Mouse (Mus musculus) liver, embryonic 13.5 days (tissue): ENCODE results near the gene Ppp1r37. TPM values are rescaled to one million over a fixed set of nuclear protein-coding genes. Genes with fewer than 3 reads are reported as not detected.
"Not testable (repeated sequence)": the region's sequence is repeated elsewhere in the genome, so short reads cannot be mapped to it uniquely, and the experiment has no call there.

ENCODE experiments used
- ATAC-seq: fragments of 200-750 bp; cut with Nextera tagmentation; 2 replicates; pipeline ENCODE4 v1.8.0; 2017; ENCODE audit warnings: low read depth, mild to moderate bottlenecking, moderate number of reproducible peaks, moderate library complexity
- DNase-seq: peaks from one replicate; pipeline ENCODE4 v3.0.0; 2022
- H3K27ac ChIP-seq: fragments of 300-500 bp; sonication (generic); 2 replicates; pipeline ENCODE4 v1.5.1; 2015; ENCODE audit warnings: moderate library complexity, mild to moderate bottlenecking, inconsistent platforms
- H3K27me3 ChIP-seq: fragments of 300-500 bp; sonication (generic); 2 replicates; pipeline ENCODE4 v1.6.1; 2015; ENCODE audit warnings: mild to moderate bottlenecking, inconsistent platforms
- H3K36me3 ChIP-seq: fragments of 300-500 bp; sonication (generic); 2 replicates; pipeline ENCODE4 v1.6.1; 2015; ENCODE audit warnings: mild to moderate bottlenecking, inconsistent platforms
- H3K4me1 ChIP-seq: fragments of 300-500 bp; sonication (generic); replicated peaks from 2 replicates; pipeline ENCODE4 v1.6.1; 2015; ENCODE audit warnings: inconsistent platforms
- H3K4me2 ChIP-seq: fragments of 300-500 bp; sonication (generic); 2 replicates; pipeline ENCODE4 v1.6.1; 2015; ENCODE audit warnings: inconsistent platforms, mild to moderate bottlenecking, moderate library complexity
- H3K4me3 ChIP-seq: fragments of 300-500 bp; sonication (generic); replicated peaks from 2 replicates; pipeline ENCODE4 v1.5.1; 2015; ENCODE audit warnings: mild to moderate bottlenecking, inconsistent platforms
- H3K9ac ChIP-seq: fragments of 300-500 bp; sonication (generic); 2 replicates; pipeline ENCODE4 v1.6.1; 2015; ENCODE audit warnings: mild to moderate bottlenecking, inconsistent platforms
- H3K9me3 ChIP-seq: fragments of 300-500 bp; sonication (generic); replicated peaks from 2 replicates; pipeline ENCODE4 v1.6.1; 2016; ENCODE audit warnings: inconsistent platforms
- WGBS: fragments of 180-500 bp; shearing (Covaris S2); methylation state at CpG from one replicate; pipeline ENCODE4 v1.1.7; 2015; ENCODE audit not compliant: insufficient replicate concordance; 5-methylcytosine and 5-hydroxymethylcytosine counted together
- polyA plus RNA-seq: library from polyadenylated mRNA; unstranded; fragments of >200 nt; fragmentation: Nextera tagmentation; extraction: Ambion mirVana; gene quantifications from 2 replicates; pipeline ENCODE4 v1.2.1, GENCODE M21; 2015

The Ppp1r37 gene
- polyA plus RNA-seq, 1 experiment from 2014 or later: 7.8 TPM

DNA sequence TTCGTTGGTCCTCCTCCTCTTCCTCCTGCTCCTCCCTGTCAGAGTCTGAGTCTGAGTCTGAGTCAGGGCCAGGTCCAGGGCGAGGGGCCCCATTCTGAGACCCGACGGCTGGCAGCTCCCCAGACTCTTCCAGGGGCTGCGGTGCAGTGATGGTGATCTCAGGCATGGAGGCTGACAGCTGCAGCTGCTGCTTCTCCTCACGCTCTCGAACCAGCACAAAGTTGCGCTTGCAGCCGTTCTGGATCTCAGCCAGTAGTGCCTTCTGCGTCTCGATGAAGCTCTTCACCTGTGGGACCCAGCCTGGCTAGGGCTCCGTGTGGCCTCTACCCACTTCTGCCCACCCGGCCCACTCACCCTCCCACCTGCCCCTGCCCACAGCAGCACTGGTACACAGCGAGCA lies 30.6 kb downstream of the Ppp1r37 start:
- Histone ChIP-seq H3K4me1 (no peaks in the 10 kb centered on the region), H3K9me3 (no peaks in the 10 kb centered on the region), H3K27me3 (no peaks in the 10 kb centered on the region), H3K4me3 (no peak overlapping the region), H3K36me3 (peaks cover 86% of the 10 kb centered on the region), H3K4me2 (no peak overlapping the region), H3K27ac (no peak overlapping the region), H3K9ac (no peak overlapping the region)
- DNase-seq (no peak), ATAC-seq (no peak)
- WGBS: 94% methylated on average over 14 of the region's 14 CpGs

DNA sequence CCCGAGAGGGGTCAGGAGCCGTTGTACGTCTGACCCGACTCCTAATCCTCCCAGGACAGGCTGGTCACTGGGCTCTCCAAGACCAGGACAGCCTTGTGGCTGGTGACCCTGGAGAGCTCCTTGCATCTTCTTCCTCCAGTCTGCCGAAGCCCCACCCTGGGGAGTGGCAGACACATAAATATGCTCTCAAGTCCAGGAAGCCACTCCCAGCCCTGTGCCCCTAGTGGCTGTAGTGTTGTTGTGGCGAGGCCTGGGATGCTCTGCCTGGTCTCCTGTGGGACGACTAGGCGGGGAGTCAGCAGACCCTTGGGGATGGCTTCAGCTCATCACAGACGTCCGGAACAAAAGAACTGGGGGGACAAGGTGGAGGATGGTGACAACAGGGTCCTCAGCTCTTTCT lies 31.8 kb downstream of the Ppp1r37 start:
- Histone ChIP-seq H3K9ac (no peak overlapping the region), H3K4me1 (no peaks in the 10 kb centered on the region), H3K36me3 (peaks cover 78% of the 10 kb centered on the region), H3K27ac (no peak overlapping the region), H3K27me3 (no peaks in the 10 kb centered on the region), H3K4me3 (no peak overlapping the region), H3K4me2 (no peak overlapping the region), H3K9me3 (no peaks in the 10 kb centered on the region)
- 82% methylated on average over 10 of the region's 10 CpGs for WGBS
- ATAC-seq (0 out of 2 replicates have a peak, but pooled peaks have one; percentile 13), DNase-seq (no peak)

DNA sequence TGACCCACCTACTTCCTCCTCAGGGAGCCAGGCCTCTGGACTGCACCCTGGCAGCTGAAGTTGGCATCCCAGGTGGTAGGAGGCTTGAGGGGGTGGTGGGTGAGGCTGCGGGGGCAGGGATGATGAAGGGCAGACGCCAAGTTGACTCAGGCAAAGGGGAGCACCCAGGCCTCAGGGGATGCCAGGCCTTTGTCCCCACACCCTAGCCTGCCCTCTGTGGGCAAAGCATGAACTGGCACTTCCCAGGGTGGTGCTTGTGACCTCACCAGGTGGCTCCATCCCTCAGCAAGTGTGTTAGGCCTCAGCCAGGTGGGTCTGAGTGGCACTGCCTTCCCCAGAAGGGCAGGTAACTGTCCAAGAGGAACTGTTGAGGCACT lies 37.8 kb downstream of the Ppp1r37 start:
- Histone ChIP-seq H3K4me1 (peaks cover 22% of the 10 kb centered on the region), H3K4me2 (no peak overlapping the region), H3K9me3 (no peaks in the 10 kb centered on the region), H3K4me3 (no peak overlapping the region), H3K9ac (no peak overlapping the region), H3K27me3 (peaks cover 57% of the 10 kb centered on the region), H3K36me3 (peaks cover 18% of the 10 kb centered on the region), H3K27ac (no peak overlapping the region)
- ATAC-seq (no peak), DNase-seq (no peak)
- whole genome bisulfite sequencing: 72% methylated on average over 2 of the region's 2 CpGs

DNA sequence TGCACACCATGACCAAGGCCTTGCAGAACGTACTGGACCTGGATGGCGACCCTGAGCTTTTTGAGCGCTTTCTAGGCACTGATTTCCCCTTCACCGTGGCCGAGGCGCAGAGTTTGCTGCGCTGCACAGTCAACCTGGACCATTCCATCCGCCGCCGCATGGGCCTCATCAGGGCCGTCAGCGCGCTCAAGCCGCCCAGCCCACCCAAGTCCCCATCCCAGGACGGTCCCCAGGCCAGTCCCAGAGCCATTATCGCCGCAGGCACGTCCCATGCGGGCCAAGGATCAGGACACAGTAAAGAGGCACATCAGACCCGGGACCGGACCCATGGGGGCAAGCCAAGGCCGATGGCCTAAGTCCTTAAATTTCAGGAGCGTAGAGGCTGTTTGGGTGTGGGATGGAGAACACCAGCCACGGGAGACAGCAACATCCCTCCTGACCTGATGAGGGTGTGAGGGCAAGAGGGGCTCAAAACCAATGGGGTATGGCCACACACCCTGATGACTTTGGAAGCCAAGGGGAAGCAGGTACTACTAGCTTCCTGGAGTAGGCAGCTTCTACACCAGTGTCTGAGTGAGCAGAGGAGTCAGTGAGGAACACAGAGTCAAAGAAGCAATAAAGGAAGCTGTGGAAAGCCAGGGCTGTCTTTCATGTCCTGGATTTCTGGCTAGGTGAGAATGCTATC lies 38.3 kb downstream of the Ppp1r37 start:
- Histone ChIP-seq H3K27ac (no peak overlapping the region), H3K27me3 (peaks cover 63% of the 10 kb centered on the region), H3K4me3 (peak overlapping the region; percentile 33), H3K36me3 (peaks cover 13% of the 10 kb centered on the region), H3K9ac (no peak overlapping the region), H3K4me1 (peaks cover 27% of the 10 kb centered on the region), H3K4me2 (peak overlapping the region; percentile 54), H3K9me3 (no peaks in the 10 kb centered on the region)
- WGBS: 22% methylated on average over 24 of the region's 24 CpGs
- DNase-seq (no peak), ATAC-seq (no peak)

DNA sequence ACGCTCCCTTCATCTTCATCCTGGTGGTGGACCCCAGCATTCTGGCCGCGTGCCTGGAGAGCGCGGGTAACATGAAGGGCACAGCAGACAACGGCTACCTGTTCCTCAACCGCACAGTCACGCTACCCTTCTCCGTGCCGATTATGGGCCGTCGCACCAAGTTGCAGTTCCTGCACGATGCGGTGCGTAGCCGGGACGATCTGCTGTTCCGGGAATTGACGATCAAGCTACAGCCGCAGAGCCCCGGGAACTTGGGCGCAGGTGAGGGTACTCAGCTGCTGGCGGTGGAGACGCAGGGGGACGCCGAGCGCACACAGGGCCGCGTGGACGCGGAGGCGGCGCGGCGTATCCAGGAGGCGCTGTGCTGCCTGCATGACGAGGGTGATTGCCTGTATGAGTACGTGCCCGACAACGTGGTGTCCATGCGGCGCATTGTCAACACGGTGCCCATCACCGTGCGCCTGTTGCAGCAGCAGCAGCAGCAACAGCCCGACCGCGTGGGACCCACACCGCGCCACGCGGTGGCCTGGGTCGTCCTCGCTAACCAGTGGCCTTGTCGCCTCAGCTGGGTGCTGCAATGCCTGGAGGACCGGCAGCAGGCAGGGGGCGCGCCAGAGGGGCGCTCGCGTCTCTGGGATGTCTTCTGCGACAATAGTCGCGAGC lies 39.0 kb downstream of the Ppp1r37 start:
- peaks cover 28% of the 10 kb centered on the region for H3K4me1 ChIP-seq
- H3K9ac ChIP-seq: no peak overlapping the region
- DNase-seq (no peak), ATAC-seq (0 out of 2 replicates have a peak, but pooled peaks have one; percentile 16)
- peak overlapping the region; percentile 54 for H3K4me2 ChIP-seq
- 2% methylated on average over 64 of the region's 64 CpGs for WGBS
- no peaks in the 10 kb centered on the region for H3K9me3 ChIP-seq
- peaks cover 6% of the 10 kb centered on the region; the same call in 1 of the 2 replicates for H3K36me3 ChIP-seq
- H3K27me3 ChIP-seq: peaks cover 69% of the 10 kb centered on the region
- H3K4me3 ChIP-seq: peak overlapping the region; percentile 33
- H3K27ac ChIP-seq: no peak overlapping the region

DNA sequence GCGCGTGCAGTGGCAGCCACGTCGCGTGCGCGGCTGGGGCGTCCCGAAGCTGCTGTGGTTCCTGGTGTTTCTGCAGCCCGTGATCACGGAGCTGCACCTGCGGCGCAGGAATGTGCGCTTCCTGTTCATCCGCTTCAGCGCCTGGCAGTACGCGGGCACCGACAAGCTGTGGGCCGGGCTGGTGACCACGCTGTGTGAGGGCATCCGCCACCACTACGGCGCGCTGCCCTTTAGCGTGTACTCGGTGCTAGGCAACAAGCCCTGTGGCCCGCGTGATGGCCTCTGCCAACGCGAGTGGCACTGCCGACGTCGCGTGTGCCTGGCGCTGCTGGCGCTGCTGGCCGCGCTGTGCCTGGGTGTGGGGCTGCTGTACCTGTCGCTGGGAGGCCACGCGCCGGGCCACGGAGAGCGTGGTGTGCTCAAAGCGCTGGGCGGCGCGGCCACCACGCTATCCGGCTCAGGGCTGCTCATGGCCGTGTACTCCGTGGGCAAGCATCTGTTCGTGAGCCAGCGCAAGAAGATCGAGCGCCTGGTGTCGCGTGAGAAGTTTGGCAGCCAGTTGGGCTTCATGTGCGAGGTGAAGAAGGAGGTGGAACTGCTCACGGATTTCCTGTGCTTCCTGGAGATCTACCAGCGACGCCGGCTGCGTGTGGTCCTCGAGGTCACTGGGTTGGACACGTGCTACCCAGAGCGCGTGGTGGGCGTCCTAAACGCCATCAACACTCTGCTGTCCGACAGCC lies 39.7 kb downstream of the Ppp1r37 start:
- Histone ChIP-seq H3K9ac (no peak overlapping the region), H3K4me1 (peaks cover 28% of the 10 kb centered on the region), H3K4me3 (peak overlapping the region; percentile 33), H3K27ac (no peak overlapping the region), H3K27me3 (peaks cover 76% of the 10 kb centered on the region), H3K36me3 (no peaks in the 10 kb centered on the region), H3K4me2 (peak overlapping the region; percentile 54), H3K9me3 (no peaks in the 10 kb centered on the region)
- no peak for ATAC-seq
- DNase-seq: no peak
- 15% methylated on average over 72 of the region's 72 CpGs for WGBS

DNA sequence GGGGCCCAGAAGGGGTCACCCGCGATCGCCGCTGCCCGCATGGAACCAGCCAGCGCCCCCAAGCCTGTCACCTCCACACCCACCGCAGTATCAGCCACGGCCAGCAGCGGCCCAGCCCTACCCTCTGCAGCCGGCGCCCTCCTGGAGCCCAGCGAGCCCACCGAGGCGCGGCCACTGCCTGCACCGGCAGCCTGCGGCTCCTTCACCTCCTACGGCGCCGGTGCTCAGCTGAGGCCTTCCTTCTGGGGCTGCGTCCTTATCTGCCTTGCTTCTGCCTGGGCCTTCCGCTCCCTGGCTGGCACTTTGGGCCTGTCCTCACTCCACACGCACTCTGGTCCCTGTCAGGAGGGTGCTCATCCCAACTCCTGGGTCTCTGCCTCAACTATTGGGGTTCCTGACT lies 42.8 kb downstream of the Ppp1r37 start:
- H3K9ac ChIP-seq: peak overlapping the region; percentile 51; the same call in 1 of the 2 replicates

DNA sequence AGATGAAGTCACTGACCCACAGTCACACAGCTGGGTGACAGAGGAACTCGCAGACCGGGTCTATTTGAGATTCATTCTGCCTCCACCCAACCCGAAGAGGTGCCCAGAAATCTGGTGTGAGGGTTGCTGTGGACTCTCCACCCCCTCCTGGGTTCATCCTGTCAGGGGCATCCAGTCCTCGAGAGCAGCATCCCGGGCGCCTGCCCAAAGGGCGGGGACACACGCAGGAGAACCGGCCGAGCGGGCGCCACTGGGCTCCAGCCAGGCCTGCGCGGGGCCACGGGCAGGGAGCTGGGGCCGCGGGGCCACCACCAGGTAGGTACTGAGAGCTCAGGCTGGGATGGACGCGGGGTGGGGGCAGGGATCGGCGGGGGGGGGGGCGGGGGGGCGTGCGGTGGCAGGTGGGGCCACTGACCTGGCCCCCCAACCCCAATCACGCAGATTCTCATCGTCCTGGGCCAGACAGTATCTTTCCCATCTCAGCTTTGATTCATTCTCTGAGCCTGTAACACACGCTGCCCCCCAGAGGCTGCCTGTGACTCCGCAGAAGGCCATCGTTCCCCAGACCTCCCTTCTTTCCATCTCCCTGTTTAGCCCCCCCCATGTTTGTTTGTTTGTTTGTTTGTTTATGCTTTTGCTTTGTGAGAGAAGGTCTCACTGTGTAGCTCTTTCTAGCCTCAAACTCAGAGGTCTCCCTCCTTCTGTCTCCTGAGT lies 45.1 kb downstream of the Ppp1r37 start, which contains the start of gene Nkpd1:
Nkpd1 (plus strand) TSS at position 187 of the 714 bp plus-strand sequence.
- ATAC-seq (no peak), DNase-seq (no peak)
- no peaks in the 10 kb centered on the region for H3K36me3 ChIP-seq
- H3K27me3 ChIP-seq: peaks cover 70% of the 10 kb centered on the region
- no peak within 1 kb of the TSS for H3K9ac ChIP-seq
- H3K4me2 ChIP-seq: 0 out of 2 replicates have a peak within 1 kb of the TSS, but pooled peaks have one; percentile 14
- peaks cover 15% of the 10 kb centered on the region for H3K4me1 ChIP-seq
- H3K27ac ChIP-seq: no peak within 1 kb of the TSS
- no peak within 1 kb of the TSS for H3K4me3 ChIP-seq
- no peaks in the 10 kb centered on the region for H3K9me3 ChIP-seq
- WGBS: 10% methylated on average over 23 of the region's 29 CpGs

More for the DNA sequence above, 42.8 kb downstream of the Ppp1r37 start:
- H3K36me3 ChIP-seq: no peaks in the 10 kb centered on the region
- no peak overlapping the region for H3K27ac ChIP-seq
- H3K4me2 ChIP-seq: peak overlapping the region; percentile 53
- H3K4me1 ChIP-seq: peaks cover 32% of the 10 kb centered on the region
- 3% methylated on average over 21 of the region's 23 CpGs for WGBS
- H3K9me3 ChIP-seq: no peaks in the 10 kb centered on the region
- peaks cover 92% of the 10 kb centered on the region for H3K27me3 ChIP-seq
- peak overlapping the region; percentile 26 for H3K4me3 ChIP-seq
- DNase-seq (no peak), ATAC-seq (no peak)

DNA sequence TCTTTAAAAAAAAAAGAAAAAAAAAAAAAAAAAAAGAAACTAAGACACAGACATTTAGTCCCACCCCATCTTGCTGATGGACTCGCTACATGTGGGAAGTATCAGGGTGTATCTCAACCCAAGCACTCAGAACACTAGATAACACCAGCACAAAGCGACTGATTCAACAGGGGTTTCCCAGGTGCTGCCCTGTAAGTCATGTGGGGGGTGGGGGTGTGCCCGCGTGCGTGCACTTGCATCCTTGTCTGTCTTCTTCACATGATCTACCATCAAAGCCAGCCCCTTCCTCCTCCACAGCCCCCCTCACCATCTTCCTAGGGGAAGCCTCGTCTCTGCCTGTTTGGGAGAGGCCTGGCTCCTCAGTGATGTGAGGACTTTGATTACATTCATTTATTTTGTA lies 50.5 kb downstream of the Ppp1r37 start:
- peaks cover 19% of the 10 kb centered on the region for H3K4me1 ChIP-seq

DNA sequence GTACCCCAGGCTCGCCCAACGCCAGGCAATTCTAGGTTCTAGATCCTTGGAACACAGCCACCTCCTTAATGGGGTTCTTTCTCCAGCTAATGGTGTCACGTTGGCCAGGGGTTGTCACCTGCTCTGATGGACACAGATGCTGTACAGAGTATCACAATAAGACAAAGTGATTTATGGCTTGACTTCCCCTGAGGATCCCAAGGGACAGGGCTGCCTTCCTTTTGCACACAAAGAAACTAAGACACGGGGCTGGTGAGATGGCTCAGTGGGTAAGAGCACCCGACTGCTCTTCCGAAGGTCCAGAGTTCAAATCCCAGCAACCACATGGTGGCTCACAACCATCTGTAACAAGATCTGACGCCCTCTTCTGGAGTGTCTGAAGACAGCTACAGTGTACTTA lies 50.9 kb downstream of the Ppp1r37 start:
- peaks cover 23% of the 10 kb centered on the region for H3K4me1 ChIP-seq
- not testable (repeated sequence) for H3K4me2 ChIP-seq, H3K27ac ChIP-seq, H3K36me3 ChIP-seq, ATAC-seq, DNase-seq, H3K4me3 ChIP-seq, H3K9ac ChIP-seq, H3K9me3 ChIP-seq
- WGBS: 77% methylated on average over 6 of the region's 7 CpGs
- H3K27me3 ChIP-seq: peaks cover 11% of the 10 kb centered on the region

More for the DNA sequence above, 50.5 kb downstream of the Ppp1r37 start:
- H3K27ac ChIP-seq: no peak overlapping the region
- no peaks in the 10 kb centered on the region for H3K9me3 ChIP-seq
- no peaks in the 10 kb centered on the region for H3K36me3 ChIP-seq
- no peak for ATAC-seq
- no peak for DNase-seq
- no peak overlapping the region for H3K4me3 ChIP-seq
- WGBS: 60% methylated on average over 6 of the region's 6 CpGs
- H3K9ac ChIP-seq: no peak overlapping the region
- peaks cover 15% of the 10 kb centered on the region for H3K27me3 ChIP-seq
- no peak overlapping the region for H3K4me2 ChIP-seq

DNA sequence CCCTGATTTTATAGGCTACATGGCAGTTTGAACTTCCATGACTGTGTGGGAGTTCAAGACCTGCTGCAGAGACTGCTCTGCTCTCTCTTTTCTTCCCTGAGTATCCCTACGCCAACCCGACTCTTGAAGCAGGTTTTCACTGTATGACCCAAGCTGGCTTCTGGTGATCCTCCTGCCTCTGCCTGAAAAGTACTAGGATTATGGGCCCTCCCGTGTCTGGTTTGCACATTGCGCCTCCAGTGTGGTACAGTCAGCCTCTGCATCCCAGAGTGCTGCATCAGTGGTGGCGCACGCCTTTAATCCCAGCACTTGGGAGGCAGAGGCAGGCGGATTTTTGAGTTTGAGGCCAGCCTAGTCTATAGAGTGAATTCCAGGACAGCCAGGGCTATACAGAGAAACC lies 53.1 kb downstream of the Ppp1r37 start:
- WGBS: 87% methylated on average over 7 of the region's 7 CpGs
- H3K4me2 ChIP-seq: peak overlapping the region; percentile 95
- no peak overlapping the region for H3K27ac ChIP-seq
- H3K4me3 ChIP-seq: peak overlapping the region; percentile 79
- H3K9me3 ChIP-seq: no peaks in the 10 kb centered on the region
- H3K9ac ChIP-seq: no peak overlapping the region
- no peaks in the 10 kb centered on the region for H3K27me3 ChIP-seq
- H3K4me1 ChIP-seq: peaks cover 32% of the 10 kb centered on the region
- no peaks in the 10 kb centered on the region for H3K36me3 ChIP-seq
- DNase-seq (no peak), ATAC-seq (no peak)
